Mouse (Mus musculus): ENCODE results near the gene Bag5.

The Bag5 gene

DNA sequence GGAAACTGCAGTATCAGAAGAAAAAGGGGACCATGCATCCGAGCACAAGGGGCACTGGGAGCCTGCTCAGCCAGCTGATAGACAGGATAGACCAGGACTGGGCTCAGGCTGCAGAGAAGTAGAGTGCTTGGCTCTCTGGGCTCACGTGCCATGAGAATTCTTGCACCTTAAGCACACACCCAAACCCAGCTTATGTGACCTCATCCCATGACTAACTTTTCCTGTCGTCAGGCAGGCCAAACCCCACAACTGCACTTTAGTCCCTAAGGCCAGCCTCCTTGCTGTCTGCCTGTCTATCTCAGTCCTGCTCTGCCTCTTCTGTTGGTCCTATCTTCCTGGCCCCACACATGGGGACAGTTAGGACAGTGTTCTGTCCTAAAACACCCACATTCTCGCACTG, 15.3 kb downstream of the Bag5 start:
- DNase-seq (ENCODE audit: low spot score), result no peak

DNA sequence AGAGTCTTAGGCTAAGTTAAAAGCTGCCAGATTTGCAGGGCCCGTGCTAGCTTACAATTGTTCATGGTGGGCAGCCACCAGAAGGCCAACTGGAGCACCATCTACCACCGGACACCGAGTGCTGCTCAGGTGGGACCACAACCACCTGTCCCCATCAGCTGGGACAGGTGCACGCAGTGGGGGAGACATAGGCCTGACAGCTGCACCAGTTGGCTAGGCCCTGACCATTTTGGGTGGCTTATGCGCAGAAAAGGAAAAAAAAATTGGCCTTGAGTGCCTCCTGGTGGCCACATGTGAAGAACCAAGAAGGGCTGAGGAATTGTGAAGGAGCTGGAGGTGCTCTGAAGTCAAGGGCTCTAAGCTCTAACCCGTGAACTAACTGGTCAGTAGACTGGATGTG, 16.8 kb downstream of the Bag5 start:
- DNase-seq (ENCODE audit: low spot score), result no peak

DNA sequence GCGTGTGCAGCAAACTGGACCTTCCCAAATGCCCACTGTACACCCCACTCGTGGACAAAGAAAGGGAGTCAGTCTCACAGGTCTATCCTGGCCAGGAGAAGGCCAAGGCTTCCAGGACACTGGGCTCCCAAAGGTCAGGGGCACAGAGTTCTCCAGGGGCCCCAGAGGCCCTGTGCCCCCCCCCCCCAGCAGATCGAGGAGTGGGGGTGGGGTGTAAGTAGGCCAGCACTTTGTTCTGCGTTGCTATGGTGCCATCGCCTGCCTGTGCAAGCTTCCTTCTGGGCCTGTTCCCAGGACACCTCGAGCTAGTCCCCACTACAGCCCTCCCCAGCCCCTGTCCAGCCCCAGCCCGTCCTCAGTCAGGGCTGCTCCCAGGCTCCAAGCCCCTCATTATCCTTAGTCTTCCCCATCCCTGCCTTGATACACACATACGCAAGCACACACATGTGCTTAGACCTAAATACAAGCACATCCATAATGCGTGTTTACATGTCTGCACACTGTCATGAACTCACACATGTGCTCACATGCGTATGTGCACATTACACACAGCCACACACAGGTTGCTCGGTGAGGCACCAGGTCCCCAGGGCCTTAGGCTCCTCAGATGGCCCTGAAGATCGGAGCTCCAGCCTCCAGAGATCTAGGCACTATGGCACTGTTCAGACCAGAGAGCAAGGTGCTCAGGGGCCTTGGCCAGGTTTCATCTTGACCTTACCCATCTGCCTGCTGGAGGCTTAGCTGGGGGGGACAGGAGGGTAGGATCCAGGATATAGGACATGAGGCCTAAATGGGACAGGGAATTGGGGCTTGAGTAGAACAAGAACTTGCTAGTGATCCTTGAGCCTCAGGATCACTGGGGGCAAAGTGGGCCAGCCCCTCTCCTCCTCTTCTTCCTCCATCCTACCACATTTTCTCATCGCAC, 17.9 kb downstream of the Bag5 start:
- no peak for DNase-seq (ENCODE audit: low spot score)

DNA sequence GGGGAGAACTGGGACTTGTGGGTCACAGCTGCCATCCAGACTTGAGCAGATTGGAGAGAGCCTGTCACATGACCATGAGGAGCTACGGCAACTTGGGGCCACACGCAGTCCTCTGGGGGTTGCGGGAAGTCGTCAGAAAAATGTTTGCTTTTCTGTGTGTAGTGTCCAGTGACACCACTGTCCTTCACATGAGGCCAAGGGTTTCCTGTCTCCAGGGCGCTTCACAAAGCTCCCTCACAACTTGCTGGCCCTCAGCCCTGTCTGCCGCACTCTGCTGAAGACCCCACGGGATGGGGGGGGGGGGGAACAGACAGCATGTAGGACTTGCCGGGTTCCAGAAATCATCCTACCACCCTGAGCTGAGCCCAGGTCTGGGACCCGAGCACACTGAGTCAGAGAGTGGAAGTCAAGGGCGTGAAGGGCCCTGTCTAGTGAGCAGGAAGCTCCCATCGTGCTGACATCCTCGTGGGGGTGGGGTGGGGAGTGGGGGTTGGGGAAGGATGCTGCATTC, 18.7 kb downstream of the Bag5 start:
- DNase-seq (ENCODE audit: low spot score), result no peak

DNA sequence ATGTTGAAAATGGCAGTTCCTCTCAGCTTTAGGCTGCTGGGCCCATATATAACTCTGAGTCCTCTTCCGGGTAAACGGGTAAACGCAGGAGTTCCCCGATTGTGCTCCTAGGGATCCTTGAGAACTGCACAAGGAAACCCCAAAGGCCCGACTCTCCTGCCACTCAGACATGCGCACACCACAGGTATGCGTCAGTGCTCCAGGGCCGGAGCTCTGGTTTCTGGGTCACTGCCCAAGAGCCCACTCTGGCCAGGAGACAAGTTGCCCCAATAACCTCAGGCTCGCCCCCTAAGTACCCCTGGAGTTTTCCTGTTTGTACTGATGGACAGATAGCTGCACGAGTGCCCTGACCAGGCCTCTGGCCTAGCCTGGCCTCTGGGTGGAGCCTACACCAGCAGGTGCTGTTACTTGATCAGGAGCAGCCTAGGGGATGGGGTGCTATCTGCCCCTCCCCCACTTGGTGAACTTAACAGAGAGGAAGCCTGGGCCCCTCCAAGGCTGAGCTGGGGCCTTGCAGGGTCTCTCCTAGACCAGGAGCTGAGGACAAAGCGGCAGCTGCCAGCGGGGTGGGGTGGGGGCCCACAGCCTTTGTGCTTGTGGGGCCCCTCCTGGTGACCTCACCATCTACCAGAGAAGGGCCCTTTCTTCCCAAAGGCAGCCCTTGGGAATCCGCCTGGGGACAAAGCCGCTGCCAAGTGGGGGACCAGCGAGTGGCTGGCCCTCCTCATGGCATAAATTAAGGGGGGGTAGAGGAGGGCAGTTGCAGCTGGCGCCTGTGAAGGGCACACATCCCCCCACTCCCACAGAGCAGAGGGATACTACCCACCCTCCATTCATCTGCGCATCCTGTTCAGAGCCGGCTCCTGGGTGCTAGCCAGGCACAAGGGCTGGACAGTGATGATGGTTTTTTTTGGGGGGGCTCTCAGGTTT, 19.5 kb downstream of the Bag5 start:
- no peak for DNase-seq (ENCODE audit: low spot score)

DNA sequence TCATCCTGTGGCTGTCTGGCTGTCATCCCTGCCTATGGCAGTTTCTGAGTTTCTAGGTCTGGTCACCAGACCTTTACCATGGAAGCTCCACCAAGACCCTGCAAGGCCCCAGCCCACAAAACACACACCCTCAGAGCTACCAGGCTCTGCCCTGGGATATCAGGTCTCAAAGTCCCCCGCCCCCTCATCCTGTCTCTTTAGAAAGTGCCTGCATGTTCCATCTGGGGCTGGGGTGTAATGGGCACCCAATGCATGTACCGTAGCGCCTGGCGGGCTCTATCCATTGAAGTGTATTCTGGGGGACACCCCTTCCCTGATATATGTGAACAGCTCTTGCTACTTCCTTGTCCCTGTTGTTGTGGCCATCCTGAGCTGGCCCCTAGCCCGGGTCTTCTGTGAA, 20.2 kb downstream of the Bag5 start:
- DNase-seq (ENCODE audit: low spot score), result no peak

DNA sequence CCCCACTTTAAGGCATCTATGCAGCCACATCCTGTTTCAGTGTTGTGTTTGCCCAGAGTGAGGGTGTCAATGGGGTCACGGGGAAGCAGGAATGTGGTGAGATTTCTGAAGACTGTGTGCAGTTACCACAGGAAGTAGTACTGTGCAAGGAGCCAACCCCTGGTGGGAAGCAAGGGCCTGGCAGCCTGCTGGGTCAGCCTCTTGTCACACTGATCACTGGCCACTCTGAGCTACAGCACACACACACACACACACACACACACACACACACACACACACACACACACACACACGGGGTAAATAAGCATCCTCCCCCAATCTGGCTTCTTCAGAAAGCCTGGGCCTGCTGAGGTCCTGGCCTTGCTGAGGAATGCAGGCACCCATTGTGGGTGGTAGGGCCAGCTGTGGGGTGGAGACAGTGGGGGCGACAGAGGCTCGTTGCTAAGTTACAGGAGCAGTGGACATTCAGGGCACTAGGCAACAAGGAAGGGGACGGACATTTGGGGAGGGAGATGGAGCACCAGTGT, 21.6 kb downstream of the Bag5 start:
- no peak for DNase-seq (ENCODE audit: low spot score)

DNA sequence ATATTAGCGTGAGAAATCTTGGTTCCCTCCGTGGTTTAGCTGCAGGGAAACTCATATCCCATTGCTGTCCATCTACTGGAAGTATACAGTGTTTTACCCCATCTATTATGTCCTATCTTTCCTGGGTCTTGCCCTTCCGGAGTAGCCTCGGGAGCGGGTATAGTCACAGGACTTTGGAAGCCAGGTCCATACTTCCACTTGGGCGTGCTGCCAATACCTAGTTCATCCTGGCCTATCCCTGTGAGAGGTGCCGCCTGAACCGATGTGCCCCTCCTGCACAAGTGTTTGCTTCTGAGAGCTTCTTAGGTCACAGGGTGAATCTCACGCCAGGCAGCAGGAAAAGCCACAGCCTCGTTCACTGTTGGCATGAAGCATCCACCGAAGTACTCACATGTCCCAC, 23.6 kb downstream of the Bag5 start:
- no peak for DNase-seq (ENCODE audit: low spot score)

DNA sequence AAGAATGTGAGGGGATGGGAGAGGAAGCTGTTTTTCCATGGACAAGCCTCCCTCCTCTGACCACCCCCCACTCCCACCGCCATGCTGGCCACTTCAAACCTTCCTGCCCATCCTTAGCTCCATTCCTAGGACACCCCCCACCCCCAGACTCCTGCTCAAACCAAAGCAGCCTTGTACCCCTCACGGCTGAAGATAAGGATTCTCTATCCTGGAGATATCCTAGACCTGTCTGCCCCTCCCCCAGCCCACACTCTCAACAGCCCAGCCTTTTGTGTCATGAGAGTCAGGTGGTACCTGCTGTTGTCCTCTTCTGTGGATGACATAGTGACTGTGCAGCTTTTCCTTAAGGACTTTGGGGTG, 25.0 kb downstream of the Bag5 start:
- DNase-seq (ENCODE audit: low spot score), result no peak

DNA sequence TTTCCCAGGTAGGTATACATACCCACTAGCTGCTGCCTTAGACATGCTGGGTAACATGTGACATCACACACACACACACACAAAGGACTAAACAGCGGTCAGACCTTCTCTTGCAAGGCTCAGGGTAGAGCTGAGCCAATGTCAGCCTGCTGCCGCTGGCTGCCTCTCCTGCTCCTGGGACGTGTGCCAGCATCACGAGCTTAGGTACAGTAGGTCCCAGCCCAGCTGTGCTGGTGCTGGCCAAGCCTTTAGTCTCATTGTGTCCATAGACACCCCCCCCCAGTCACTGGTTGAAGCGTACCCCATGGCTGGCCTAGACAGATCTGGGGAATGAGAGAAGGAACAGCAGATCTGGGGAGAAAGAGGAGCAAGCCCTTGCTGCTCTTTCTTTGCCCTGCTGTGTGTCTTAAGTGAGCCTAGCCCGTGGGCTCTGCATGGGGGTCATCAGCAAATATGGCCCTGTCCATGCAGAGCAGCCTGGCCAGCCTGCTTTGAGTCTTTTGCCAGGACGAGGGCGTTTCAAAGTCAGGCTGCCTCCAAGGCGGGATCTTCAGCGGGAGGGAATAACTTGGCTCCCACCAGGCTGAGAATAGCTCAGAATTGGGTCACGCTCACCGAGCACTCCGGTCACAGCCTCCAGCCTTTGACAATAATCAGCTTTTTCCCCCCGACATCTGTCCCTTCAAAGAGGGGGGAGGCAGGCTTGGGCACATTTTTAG, 25.5 kb downstream of the Bag5 start:
- no peak for DNase-seq (ENCODE audit: low spot score)

DNA sequence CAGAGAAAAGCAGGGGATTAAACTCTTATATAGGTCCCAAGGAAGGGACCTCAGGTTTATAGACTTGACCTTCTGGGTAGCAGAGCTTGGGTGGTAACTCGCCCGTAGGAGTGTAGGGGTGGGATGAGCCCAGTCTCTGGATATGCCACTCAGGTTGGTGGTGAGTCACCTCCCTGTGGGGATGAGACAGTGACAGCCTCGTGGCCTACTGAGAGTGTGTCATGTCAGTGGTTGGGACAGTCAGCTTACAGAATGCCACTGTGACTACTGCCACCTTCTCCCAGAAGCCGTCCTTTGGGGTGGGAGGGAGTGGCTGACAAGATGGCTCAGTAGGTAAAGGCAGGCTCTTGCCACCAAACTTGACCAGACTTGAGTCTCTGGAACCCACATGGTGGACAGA, 26.7 kb downstream of the Bag5 start:
- no peak for DNase-seq (ENCODE audit: low spot score)

DNA sequence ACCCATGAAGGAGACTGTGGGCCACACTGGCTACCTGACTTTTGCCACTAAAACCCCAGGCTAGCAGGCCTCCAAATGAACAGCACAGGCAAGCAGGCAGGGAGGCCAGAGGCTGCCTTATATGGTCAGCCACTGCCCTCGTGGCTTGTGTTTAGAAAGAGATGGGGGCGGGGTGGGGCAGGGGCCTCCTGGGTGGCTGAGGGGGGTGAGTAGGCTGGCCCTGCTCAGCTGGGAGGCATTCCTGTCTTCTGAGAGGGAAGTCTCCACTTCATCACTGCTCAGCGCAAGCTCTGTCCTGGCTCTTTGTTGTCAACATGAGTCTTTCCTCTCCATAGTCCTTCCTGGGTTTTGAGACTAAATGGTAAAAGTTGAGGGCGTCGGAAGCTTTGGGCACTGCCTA, 30.3 kb downstream of the Bag5 start:
- no peak for DNase-seq (ENCODE audit: low spot score)

DNA sequence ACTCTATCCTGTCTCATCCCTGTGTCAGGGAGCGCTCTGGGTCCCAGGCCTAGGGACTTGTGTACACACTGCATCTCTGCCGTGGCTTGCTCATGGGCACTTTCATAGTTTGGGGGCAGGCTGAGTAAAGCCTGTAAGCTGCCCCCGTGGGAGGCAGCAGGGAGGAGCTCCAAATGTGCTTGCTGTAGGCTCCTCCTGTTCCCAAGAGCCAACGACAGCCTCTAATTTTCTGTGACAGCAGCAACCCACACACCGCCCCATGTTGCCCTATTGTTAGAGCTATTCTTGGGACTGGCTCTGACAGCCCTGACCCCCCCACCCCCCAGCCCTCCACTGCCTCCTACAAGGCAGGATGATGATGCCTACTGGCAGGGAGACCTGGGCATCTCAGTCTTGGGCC, 31.1 kb downstream of the Bag5 start:
- DNase-seq (ENCODE audit: low spot score), result no peak

DNA sequence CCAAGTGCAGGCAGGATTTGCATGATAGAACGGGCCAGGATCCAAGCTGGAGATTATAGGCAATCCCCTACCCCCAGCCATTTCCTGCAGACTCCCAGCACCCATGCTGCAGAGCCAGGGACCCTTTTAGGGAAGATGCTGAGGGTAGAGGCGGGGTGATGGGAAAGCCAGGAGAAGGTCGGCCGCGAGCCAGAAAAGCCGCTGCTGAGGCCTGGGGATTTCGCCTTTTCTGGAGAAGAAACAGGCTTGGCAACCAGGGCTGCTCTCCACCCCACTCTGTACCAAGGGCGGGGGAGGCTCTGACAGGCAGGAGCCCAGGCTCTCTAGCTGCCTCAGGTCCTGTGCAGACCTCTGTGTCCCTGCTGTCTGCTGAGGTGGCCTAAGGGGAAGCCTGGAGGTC, 31.8 kb downstream of the Bag5 start:
- DNase-seq (ENCODE audit: low spot score), result no peak

DNA sequence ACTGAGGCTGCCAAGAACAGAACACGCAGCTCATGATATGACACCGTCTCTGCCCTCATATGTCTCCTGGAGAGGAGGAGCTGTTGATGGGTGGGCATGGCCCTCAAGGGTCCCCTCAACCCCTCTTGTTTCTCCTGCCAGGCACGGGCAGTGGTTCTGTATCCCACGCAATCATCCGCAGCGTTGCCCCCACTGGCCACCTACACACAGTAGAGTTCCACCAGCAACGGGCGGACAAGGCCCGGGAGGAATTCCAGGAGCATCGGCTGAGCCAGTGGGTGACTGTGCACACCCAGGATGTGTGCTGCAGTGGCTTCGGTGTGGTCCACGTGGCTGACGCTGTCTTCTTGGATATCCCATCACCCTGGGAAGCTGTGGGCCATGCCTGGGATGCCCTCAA, 32.4 kb downstream of the Bag5 start:
- no peak for DNase-seq (ENCODE audit: low spot score)

DNA sequence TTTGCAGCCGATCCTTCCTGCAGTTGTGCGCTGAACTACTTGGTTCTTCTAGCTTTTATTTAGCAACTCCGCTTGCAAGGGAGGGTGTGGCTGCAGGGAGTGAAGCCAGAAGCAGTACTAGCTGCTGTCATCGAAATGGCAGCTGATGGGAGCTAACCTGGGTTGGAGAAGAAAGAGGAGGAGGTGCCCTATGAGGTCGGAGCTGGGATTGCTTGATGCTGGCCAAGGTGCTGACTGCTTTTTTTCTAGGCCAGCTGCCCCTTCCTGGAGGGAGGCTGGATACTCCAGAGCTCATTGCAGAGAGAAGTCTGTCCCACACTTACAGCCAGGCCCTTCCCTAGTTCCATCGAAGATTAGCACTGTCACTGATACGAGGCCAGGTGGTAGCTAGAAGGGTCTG, 34.1 kb downstream of the Bag5 start:
- no peak for DNase-seq (ENCODE audit: low spot score)

DNA sequence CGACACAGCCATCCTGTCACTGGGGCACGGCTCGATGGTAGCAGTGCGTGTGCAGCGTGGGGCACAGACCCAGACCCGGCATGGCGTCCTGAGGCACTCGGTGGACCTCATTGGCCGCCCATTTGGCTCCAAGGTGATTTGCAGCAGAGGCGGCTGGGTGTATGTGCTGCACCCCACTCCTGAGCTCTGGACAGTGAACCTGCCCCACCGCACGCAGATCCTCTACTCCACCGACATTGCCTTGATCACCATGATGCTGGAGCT, 34.5 kb downstream of the Bag5 start:
- no peak for DNase-seq (ENCODE audit: low spot score)

DNA sequence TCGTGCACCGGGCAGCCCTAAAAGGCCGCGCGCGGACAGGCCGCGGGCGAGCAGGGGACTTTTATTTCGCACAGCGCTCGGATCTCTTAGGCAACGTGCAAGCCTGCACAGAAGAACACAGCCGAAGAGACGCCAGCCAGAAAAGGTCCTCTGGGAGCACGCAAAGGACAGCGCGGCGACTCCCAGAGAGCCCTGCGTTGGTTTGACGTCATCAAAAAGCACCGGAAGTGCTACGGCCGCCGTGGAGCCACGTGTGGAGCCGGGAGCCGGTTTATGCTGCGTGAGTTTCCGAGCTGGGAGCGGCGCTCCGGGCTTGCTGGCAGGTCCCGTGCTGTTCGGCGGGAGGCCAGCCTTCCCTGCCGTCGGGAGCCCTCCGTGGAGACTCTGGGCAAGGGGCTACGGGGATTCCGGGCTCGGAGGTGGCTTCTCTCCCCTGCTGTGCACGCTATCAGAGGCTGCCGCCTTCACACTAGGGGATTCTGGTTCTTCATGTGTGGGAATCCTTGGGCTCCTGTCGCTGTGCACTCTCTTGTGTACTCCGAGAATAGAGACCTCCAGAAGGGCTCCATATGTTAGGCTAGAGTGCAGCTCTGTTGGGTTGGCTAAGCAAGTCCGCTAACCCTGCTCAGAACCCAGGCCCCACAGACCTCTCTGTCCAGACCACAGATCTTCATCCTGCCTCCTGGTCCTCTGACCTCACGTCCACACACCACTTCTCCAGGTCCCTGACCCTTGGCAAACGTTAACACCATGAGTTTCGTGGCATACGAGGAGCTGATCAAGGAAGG, 35.0 kb downstream of the Bag5 start, which contains the start of gene Trmt61a:
TSS of gene Trmt61a (plus strand) at position 224 of the 788 bp plus-strand sequence.
- DNase-seq (ENCODE audit: low spot score), result peak; percentile 81

DNA sequence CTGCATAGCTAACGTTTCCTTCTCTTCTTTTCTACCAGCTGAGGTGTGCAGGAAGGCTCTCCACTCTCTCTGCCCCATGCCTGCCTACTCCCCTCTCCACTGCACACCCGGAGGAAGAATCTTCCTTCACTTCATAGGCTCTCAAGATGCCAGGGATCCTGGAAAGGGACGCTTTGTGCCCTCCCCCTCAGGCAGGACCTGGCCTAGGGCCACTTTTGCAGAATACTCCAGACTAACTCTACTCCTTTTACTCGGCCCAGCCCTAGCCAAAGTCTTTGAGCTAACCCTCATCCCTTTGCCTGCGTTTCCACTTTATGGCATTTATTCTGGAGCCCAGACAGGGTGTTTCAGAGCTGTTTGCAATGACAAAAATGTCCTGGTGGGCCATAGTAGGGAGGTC, 35.6 kb downstream of the Bag5 start:
- no peak for DNase-seq (ENCODE audit: low spot score)

DNA sequence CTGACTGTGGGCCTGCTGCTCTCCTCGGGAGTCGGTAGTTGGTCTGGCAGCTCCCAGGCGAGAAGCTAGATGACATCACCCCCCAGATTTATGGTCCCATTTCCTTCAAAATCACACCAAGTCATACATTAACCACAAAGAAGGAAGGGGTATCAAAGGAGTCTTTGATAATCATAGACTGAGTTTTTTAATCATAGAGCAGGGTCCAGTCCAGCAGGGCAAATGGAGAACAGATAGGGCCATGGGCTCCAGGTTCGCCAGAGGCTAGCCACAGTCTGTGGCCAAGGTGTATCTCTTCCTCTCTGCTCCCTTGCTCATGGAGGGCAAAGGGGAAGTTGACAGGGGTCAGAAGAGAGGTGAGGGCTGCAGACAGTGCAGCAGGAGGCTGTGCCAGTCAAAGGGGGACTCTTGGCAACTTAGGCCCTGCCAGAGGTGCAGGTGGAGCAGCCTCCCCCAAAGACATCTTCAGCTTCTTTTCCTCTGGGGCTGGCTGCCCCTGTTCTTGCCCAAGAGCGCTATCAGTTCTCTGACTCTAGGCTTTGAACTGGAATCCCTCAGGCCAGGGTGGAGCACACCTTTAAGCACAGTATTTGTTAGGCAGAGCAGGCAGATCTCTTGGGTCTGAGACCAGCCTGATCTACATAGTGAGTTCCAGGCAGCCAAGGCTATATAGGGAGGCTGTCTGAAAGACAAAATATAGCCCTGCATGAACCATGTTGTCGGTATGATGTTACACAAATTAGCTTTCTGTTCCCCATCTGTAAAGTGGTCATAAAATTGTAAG, 37.1 kb downstream of the Bag5 start:
- DNase-seq (ENCODE audit: low spot score), result no peak

All from urinary bladder, postnatal 10 days (tissue).